Mouse (Mus musculus) CD4-positive, CD25-positive, alpha-beta regulatory T cell, adult 9 weeks (primary cell): ENCODE data around the gene H2-Ob. TPM values are rescaled to one million over a fixed set of nuclear protein-coding genes. Genes with fewer than 3 reads are reported as not detected.

Source experiments
- polyA plus RNA-seq: library from polyadenylated mRNA; unstranded; fragments of 100-300 nt; shearing (Covaris generic); gene quantifications from one replicate; pipeline ENCODE4 v1.2.1, GENCODE M21; 2017

The H2-Ob gene
- 94.0 TPM for polyA plus RNA-seq

GRCm38 (mm10) chr17:34238706-34239105, at the start of gene H2-Ob:
Gene H2-Ob (plus strand): TSS chr17:34238903.

DNA sequence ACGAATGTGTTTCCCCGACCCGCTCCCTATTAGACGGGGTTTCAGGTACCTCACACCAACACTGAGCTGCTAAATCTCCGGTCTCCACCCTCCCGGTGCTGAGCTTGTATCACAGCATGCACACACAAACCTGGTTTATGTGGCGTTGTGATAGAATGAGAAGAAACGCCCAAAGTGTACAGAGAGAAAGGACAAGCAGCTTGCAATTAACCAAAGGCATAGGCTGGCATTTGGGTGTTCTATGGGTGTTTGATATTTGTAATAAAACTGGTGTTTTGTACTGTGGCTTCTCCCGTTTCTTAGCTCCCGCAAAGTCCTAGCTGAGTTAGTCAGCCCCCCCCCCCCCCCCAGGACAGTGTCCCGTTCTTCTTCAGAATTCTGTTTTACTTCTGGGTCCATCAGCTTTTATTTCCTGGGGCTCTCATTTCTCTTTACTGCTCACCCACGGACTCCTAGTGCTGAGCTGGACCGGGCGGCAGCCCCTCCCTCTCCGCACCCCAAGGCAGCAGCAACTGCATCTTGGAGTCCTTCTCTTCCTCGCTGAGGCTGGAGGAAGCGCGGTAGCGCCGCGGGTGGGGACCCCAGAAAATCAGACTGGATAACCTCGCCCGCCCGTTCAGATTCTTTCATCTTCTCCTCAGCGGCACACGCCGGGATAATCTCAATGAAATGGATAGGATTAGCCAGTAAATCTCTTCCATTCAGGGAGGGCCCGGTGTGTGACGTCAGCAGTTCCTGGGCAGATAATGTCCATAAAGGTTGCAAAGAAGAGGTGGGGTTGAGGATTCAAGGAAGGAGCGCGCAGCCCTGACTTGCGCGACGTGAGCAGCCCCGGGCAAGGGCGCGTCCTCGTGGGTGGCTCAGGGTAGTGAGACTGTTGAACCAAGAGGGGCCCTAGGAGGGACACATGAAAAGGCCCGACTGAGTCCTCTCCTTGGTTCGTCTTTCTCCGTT, 41.5 kb upstream of the H2-Ob start, which contains the start of gene Psmb8:
TSS of gene Psmb8 (plus strand) at position 781 of the 954 bp plus-strand sequence.

DNA sequence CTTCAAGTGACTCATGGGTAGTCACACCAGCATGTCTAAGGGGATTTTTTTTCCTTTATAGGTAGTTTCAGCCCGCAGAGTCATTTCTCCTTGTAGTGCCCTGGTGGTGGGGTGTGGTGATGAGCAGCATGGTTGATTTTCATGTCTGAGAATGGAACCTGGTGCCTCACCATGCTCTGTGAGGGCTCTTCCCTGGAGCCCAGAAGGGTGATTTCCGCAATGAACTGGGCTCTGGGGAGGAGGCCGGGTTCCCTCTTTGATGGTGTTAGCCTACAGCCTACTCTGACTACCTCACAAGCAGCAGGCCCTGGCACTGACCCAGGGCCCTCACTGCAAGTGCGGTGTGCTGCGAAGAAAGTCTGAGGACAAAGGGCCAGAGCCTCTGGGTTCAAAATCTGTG, 35.3 kb upstream of the H2-Ob start, which contains the start of gene Tap2:
TSS of gene Tap2 (plus strand) at position 84 of the 400 bp plus-strand sequence.

GRCm38 (mm10) chr17:34257594-34258375, 19.1 kb downstream of the H2-Ob start, which contains the start of gene H2-Ab1:
Gene H2-Ab1 (plus strand): TSS chr17:34257689.

GRCm38 (mm10) chr17:34287648-34288047, 48.9 kb downstream of the H2-Ob start, which contains the start of gene H2-Aa:
Gene H2-Aa (minus strand): TSS chr17:34287823.

Other genes with a start within 250 kb of the H2-Ob start
- gene H2-K1, start 238.6 kb upstream of the H2-Ob start, polyA plus RNA-seq = 12,738 TPM
- 15.2 TPM for gene Ring1, start 214.2 kb upstream of the H2-Ob start, polyA plus RNA-seq
- gene H2-Ke6, start 210.8 kb upstream of the H2-Ob start, polyA plus RNA-seq = 37.9 TPM
- 157 TPM for gene Slc39a7, start 207.2 kb upstream of the H2-Ob start, polyA plus RNA-seq
- gene Rxrb, start 207.1 kb upstream of the H2-Ob start, polyA plus RNA-seq = 23.4 TPM
- gene Col11a2, start 199.5 kb upstream of the H2-Ob start, polyA plus RNA-seq = 2.1 TPM
- 37.0 TPM for gene H2-Oa, start 146.6 kb upstream of the H2-Ob start, polyA plus RNA-seq
- gene H2-DMa, start 119.4 kb upstream of the H2-Ob start, polyA plus RNA-seq = 119 TPM
- 109 TPM for gene Brd2, start 116.3 kb upstream of the H2-Ob start, polyA plus RNA-seq
- gene H2-DMb2, start 95.6 kb upstream of the H2-Ob start, polyA plus RNA-seq = 5.8 TPM
- 1.5 TPM for gene H2-DMb1, start 85.8 kb upstream of the H2-Ob start, polyA plus RNA-seq
- 423 TPM for gene Tap1, start 51.4 kb upstream of the H2-Ob start, polyA plus RNA-seq
- 573 TPM for gene Psmb9, start 51.1 kb upstream of the H2-Ob start, polyA plus RNA-seq
- gene Psmb8, start 41.2 kb upstream of the H2-Ob start, polyA plus RNA-seq = 1,461 TPM
- gene Tap2, start 35.4 kb upstream of the H2-Ob start, polyA plus RNA-seq = 432 TPM
- 19.6 TPM for gene H2-Ab1, start 18.8 kb downstream of the H2-Ob start, polyA plus RNA-seq
- 15.2 TPM for gene H2-Aa, start 48.9 kb downstream of the H2-Ob start, polyA plus RNA-seq
- gene H2-Eb1, start 67.0 kb downstream of the H2-Ob start, polyA plus RNA-seq = 10.9 TPM
- 0.07 TPM for gene H2-Eb2, start 86.8 kb downstream of the H2-Ob start, polyA plus RNA-seq
- gene Btnl2, start 115.9 kb downstream of the H2-Ob start, polyA plus RNA-seq = 0.46 TPM
- gene Btnl1, start 138.2 kb downstream of the H2-Ob start, polyA plus RNA-seq = not detected
- 2.0 TPM for gene BC051142, start 159.9 kb downstream of the H2-Ob start, polyA plus RNA-seq
- gene Btnl4, start 238.4 kb downstream of the H2-Ob start, polyA plus RNA-seq = not detected